Mouse (Mus musculus): ENCODE measurements around the gene Gatd1. TPM values are rescaled to one million over a fixed set of nuclear protein-coding genes. Genes with fewer than 3 reads are reported as not detected.
"Not testable (repeated sequence)": the region's sequence is repeated elsewhere in the genome, so short reads cannot be mapped to it uniquely, and the experiment has no call there.

Gene Gatd1
- polyA plus RNA-seq, 1 experiment = not detected

DNA sequence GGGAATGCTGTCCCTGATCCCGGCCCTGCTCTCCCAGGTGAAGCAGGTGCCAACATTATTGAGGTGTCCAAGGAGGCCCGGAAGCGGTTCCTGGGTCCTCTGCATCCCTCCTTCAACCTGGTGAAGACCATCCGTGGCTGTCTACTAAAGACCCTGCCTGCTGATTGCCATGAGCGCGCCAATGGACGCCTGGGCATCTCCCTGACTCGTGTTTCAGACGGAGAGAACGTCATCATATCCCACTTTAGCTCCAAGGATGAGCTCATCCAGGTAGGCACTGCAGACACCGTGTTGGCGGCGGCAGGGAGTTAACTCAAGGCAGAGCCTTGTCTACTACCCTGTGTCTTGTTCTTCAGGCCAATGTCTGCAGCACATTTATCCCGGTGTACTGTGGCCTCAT lies 43.3 kb upstream of the Gatd1 start:
- Histone ChIP-seq H3K4me3 (ENCODE audit: insufficient read depth, low read depth, low read length) (no peak overlapping the region), H3K27ac (ENCODE audit: insufficient read depth, low read depth, low read length) (no peak overlapping the region), H3K4me1 (ENCODE audit: control insufficient read depth, insufficient read depth, low read length) (peaks cover 26% of the 10 kb centered on the region)
- TF ChIP-seq POLR2A (IDR thresholded peaks at IDR 0.05; ENCODE audit: insufficient read depth, low read depth, low read length) (no peak), CTCF (IDR thresholded peaks at IDR 0.05; ENCODE audit: insufficient read depth, low read depth, low read length) (no peak)
- WGBS = 94% methylated on average over 14 of the region's 14 CpGs

DNA sequence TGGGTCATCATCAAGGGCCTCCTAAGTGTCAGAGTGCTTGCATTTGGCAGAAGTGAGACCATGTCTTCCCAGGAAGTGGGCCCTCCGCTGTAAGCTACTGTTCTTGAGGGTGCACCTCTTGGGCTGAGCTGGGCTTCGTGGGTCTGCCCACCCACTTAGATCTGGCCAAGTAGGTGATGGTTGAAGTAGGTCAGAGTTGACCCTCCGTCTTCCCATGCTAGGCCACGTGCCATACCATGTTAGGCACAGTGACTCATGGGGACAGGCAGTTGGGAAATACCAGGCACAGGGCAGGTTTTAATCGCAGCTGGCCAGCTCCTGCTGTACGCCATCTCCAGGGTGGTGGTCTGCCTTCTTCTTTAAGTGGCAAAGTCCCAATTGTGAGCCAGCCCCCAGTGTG lies 42.8 kb upstream of the Gatd1 start:
- Histone ChIP-seq H3K4me1 (ENCODE audit: control insufficient read depth, insufficient read depth, low read length) (peaks cover 22% of the 10 kb centered on the region), H3K27ac (ENCODE audit: insufficient read depth, low read depth, low read length) (no peak overlapping the region), H3K4me3 (ENCODE audit: insufficient read depth, low read depth, low read length) (no peak overlapping the region)
- TF ChIP-seq POLR2A (IDR thresholded peaks at IDR 0.05; ENCODE audit: insufficient read depth, low read depth, low read length) (no peak), CTCF (IDR thresholded peaks at IDR 0.05; ENCODE audit: insufficient read depth, low read depth, low read length) (no peak)
- WGBS = 79% methylated on average over 6 of the region's 6 CpGs

DNA sequence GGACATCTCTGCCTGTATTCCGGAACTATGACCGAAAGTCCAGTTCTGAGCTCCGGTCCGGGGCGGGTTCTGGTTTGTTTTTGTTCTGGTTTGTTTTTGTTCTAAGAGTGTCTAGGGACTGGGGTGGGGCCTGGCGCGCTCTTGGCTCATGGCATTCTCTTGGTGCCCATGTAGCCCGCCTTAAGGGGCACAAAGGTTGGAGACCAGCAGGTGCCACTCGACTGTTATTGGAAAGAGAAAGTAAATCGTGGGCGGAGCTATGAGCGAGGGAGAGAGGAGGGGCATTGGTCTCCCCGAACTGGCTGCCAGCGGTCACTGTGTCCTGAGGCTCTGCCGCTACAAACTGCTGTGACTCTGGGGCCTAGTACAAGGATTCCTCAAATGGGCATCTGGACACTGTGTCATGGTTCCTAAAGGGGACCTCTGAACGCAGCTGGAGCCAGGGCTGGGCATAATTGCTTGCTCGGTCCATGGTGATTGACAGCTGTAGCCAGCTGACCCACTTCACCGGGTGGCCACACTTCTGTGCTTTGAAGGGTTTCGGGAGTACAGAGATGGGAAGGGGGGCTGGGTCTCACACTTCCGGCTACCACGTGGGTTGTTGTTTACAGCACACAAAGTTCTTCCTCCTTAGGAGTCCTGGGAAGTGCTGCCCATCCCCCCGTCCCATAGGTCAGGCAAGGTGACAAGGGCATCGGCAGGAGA lies 41.8 kb upstream of the Gatd1 start:
- 2% methylated on average over 23 of the region's 23 CpGs for WGBS
- peak overlapping the region; percentile 78 for H3K4me3 ChIP-seq (ENCODE audit: insufficient read depth, low read depth, low read length)
- TF ChIP-seq POLR2A (IDR thresholded peaks at IDR 0.05; ENCODE audit: insufficient read depth, low read depth, low read length) = no peak
- no peak for TF ChIP-seq CTCF (IDR thresholded peaks at IDR 0.05; ENCODE audit: insufficient read depth, low read depth, low read length)

DNA sequence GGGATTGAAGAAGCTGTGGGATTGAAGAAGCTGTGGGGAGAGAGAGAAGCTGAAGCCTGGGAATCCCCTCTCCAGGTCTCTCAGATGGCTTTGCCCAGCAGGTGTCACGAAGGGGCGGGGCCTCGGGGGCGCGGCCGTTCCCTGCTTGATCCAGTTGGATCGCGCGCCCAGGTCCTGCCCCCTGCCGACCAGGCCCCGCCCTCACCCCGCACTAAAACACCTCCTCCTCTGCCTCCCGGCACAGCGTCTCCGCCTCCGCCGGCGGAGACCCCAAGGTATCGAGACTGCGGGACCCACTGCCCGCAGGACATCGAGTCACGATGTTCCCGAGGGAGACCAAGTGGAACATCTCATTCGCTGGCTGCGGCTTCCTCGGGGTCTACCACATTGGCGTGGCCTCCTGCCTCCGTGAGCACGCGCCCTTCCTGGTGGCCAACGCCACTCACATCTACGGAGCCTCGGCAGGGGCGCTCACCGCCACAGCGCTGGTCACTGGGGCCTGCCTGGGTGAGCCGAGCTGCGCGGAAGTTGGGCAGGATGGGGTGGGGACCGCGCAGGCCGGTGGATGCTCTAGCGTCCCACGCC lies 41.1 kb upstream of the Gatd1 start, which contains the start of gene Pnpla2:
Pnpla2 (plus strand) TSS at position 232 of the 585 bp plus-strand sequence.
- peak; percentile 73 for TF ChIP-seq POLR2A (IDR thresholded peaks at IDR 0.05; ENCODE audit: insufficient read depth, low read depth, low read length)
- TF ChIP-seq CTCF (IDR thresholded peaks at IDR 0.05; ENCODE audit: insufficient read depth, low read depth, low read length) = no peak
- Histone ChIP-seq H3K27ac (ENCODE audit: insufficient read depth, low read depth, low read length) (peak within 1 kb of the TSS; percentile 24; the same call in 1 of the 2 replicates), H3K4me1 (ENCODE audit: control insufficient read depth, insufficient read depth, low read length) (peaks cover 19% of the 10 kb centered on the region), H3K4me3 (ENCODE audit: insufficient read depth, low read depth, low read length) (peak within 1 kb of the TSS; percentile 78)
- 1% methylated on average over 45 of the region's 45 CpGs for WGBS

More for the DNA sequence above, 41.8 kb upstream of the Gatd1 start:
- peaks cover 19% of the 10 kb centered on the region for H3K4me1 ChIP-seq (ENCODE audit: control insufficient read depth, insufficient read depth, low read length)
- H3K27ac ChIP-seq (ENCODE audit: insufficient read depth, low read depth, low read length) = peak overlapping the region; percentile 24; the same call in 1 of the 2 replicates

DNA sequence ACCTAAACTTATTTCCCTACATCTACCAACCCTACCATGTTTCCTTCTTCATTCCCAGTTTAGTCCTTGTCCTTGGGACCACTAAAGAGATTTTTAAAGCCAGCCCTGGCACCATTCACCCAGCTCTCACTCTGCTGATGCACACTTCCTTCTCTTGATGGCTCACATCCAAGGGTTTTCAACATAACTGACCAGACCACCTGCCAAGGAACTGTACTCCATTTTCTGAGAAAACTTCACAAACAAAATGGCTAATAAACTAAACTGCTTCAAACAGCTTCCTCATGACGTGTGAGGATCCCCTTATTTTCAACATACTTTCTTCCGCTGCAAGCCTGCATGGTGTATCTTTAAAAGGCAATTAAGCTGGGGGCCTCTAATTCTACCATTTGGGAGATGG lies 39.7 kb upstream of the Gatd1 start:
- 72% methylated on average over 2 of the region's 2 CpGs for WGBS
- TF ChIP-seq CTCF (IDR thresholded peaks at IDR 0.05; ENCODE audit: insufficient read depth, low read depth, low read length) (no peak), POLR2A (IDR thresholded peaks at IDR 0.05; ENCODE audit: insufficient read depth, low read depth, low read length) (no peak)
- Histone ChIP-seq H3K4me3 (ENCODE audit: insufficient read depth, low read depth, low read length) (no peak overlapping the region), H3K4me1 (ENCODE audit: control insufficient read depth, insufficient read depth, low read length) (peaks cover 21% of the 10 kb centered on the region), H3K27ac (ENCODE audit: insufficient read depth, low read depth, low read length) (no peak overlapping the region)

DNA sequence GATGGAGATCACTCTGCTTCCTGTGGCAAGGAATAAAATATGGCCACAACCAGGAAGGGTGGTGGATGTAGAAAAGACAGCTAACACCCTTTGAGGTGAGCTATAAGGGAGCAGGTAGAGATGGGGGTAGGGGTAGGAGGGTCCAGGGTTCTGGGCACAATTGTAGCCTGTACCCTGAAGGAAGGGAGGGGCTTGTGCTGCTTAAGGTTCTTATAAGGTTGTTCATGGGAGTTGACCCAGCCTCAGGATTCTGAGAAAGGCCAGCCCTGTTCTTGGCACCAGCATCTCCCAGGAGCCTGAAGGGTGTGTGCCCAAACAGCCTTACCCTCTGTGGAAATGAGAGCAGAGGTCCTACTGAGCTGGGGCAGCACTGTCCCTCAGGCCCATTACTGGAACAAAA lies 38.0 kb upstream of the Gatd1 start:
- Histone ChIP-seq H3K4me3 (ENCODE audit: insufficient read depth, low read depth, low read length) (no peak overlapping the region), H3K4me1 (ENCODE audit: control insufficient read depth, insufficient read depth, low read length) (peaks cover 23% of the 10 kb centered on the region), H3K27ac (ENCODE audit: insufficient read depth, low read depth, low read length) (no peak overlapping the region)
- TF ChIP-seq POLR2A (IDR thresholded peaks at IDR 0.05; ENCODE audit: insufficient read depth, low read depth, low read length) (no peak), CTCF (IDR thresholded peaks at IDR 0.05; ENCODE audit: insufficient read depth, low read depth, low read length) (no peak)

DNA sequence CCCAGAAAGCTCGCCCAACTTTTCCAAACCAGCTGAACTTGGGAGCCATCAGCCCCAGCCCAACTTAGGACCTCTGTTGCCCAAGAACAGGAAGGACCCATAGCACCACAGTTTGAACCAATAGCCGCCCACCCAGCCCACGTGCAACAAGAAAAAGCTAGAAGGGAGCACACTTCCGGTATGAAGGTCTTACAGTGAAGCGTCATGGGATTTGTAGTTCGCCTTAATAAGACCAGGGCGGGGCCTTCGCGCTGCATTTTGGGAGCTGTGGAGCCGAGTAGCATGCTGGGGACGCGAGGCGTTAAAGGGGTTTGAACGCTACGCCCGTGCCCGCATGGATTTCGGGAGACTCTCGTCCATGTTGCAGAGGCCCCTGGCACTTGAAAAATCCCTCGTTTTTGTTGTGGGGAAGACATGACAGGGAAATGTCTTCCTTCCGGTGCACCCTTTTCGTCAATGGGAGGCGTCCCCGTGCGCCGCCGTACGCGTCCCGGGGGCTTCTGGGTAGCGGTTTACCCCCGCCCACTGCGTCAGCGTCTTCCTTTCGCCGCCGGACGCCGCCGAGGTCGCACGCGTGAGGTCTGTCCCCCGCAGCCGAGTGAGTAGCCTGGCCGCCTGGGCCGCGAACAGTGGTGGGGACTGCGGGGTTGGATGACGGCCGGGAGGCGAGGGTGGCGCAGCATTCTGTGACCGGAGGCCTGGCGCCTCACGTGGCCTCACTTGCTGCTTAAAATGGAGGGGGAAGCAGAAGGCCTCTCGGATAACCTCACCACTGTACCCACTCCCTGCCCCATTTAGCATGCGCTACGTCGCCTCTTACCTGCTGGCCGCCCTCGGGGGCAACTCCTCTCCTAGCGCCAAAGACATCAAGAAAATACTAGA lies 33.4 kb upstream of the Gatd1 start, which contains the start of gene Rplp2:
Rplp2 (plus strand) TSS at position 261 of the 882 bp plus-strand sequence.
- Histone ChIP-seq H3K4me1 (ENCODE audit: control insufficient read depth, insufficient read depth, low read length) (peaks cover 8% of the 10 kb centered on the region), H3K4me3 (ENCODE audit: insufficient read depth, low read depth, low read length) (peak within 1 kb of the TSS; percentile 81), H3K27ac (ENCODE audit: insufficient read depth, low read depth, low read length) (peak within 1 kb of the TSS; percentile 100)
- under 1% methylated on average over 63 of the region's 63 CpGs for WGBS
- peak; percentile 88 for TF ChIP-seq POLR2A (IDR thresholded peaks at IDR 0.05; ENCODE audit: insufficient read depth, low read depth, low read length)
- TF ChIP-seq CTCF (IDR thresholded peaks at IDR 0.05; ENCODE audit: insufficient read depth, low read depth, low read length) = no peak

DNA sequence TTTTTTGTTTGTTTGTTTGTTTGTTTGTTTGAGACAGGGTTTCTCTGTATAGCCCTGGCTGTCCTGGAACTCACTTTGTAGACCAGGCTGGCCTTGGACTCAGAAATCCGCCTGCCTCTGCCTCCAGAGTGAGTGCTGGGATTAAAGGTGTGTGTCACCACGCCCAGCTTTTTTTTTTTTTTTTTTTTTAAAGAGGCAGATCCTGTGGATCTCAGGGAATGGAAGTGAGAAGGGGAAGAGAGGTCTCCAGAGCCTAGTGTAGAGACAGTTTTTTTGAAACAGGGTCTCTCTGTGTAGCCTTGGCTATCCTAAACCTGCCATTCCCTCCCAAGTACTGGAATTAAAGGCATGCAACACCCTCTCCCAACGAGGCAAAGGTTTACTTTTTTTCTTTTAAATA lies 32.4 kb upstream of the Gatd1 start:
- H3K27ac ChIP-seq (ENCODE audit: insufficient read depth, low read depth, low read length); H3K4me3 ChIP-seq (ENCODE audit: insufficient read depth, low read depth, low read length); H3K4me1 ChIP-seq (ENCODE audit: control insufficient read depth, insufficient read depth, low read length): not testable (repeated sequence)
- 86% methylated on average over 3 of the region's 3 CpGs for WGBS

DNA sequence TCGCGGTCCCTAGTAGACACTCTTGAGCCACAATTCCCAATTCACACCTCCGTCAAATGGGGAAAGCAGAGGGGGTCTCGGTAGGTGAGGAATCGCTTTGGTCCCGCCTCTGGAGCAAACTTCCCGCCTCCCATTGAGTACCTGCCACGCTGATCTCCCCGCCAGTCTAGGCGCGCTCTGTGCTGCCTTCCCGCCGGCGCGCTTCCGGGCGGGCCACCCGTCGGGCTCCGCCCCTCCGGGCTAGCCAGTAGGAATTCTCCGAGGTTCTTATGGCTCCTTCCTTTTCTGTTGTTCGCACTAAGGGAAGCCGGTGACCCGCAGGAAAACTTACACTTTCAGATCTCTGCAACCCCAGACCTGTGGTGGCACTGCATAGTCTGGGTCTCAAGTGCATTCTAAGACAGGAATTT lies 29.9 kb upstream of the Gatd1 start, which contains the start of gene Pidd1:
Pidd1 (minus strand) TSS at position 198 of the 410 bp plus-strand sequence.
- no peak for TF ChIP-seq POLR2A (IDR thresholded peaks at IDR 0.05; ENCODE audit: insufficient read depth, low read depth, low read length)
- no peak for TF ChIP-seq CTCF (IDR thresholded peaks at IDR 0.05; ENCODE audit: insufficient read depth, low read depth, low read length)
- 1% methylated on average over 25 of the region's 25 CpGs for WGBS
- peak within 1 kb of the TSS; percentile 12; the same call in 1 of the 2 replicates for H3K4me3 ChIP-seq (ENCODE audit: insufficient read depth, low read depth, low read length)

More for the DNA sequence above, 29.9 kb upstream of the Gatd1 start, which contains the start of gene Pidd1:
- Histone ChIP-seq H3K4me1 (ENCODE audit: control insufficient read depth, insufficient read depth, low read length) (peaks cover 11% of the 10 kb centered on the region), H3K27ac (ENCODE audit: insufficient read depth, low read depth, low read length) (no peak within 1 kb of the TSS)

Data from olfactory bulb, adult 2 months (tissue).